Mouse (Mus musculus) left cerebral cortex, postnatal 14 days (tissue): Measurements from ENCODE around the gene Tbc1d2. TPM values are rescaled to one million over a fixed set of nuclear protein-coding genes. Genes with fewer than 3 reads are reported as not detected.
A peak's percentile ranks its signal among the peaks of the same experiment; 100 is the strongest.
"Not testable (repeated sequence)": the region's sequence is repeated elsewhere in the genome, so short reads cannot be mapped to it uniquely, and the experiment has no call there.

ENCODE experiments used
- DNase-seq, 2 experiments: peaks; one replicate each; pipeline ENCODE4 v3.0.0; 2021 to 2022; ENCODE audit warnings: low spot score in 2 of 2, mixed read lengths in 1 of 2
- intact Hi-C: fragments of 180-260 bp; cut with DNase I; formaldehyde crosslinking; loops from one replicate; pipeline ENCODE4 v1.15.1; 2025
- total RNA-seq, 2 experiments: library from RNA; stranded (reverse); gene quantifications; 2 replicates each; pipeline ENCODE4 v1.2.3; 2021

Tbc1d2 gene
- total RNA-seq, 2 experiments from 2014 or later = 2.7 to 2.9 TPM

DNA sequence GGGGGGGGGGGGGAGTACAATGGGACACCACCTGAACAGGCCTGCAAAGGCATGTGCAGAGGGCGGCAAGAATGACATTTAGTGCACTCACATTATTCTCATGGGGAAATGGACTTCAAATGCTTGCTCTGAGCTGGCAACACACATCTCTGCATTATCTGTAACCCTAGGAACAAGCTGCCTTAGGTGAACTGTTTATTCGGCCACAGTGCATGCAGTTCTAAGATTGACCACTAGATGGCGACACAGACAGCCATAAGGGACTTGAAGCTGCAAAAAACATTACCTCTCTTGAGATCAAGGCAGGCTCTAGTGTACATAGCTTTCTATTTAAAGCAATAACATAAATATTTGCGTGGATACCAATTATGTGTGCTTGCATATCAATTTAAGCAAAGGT lies 38.8 kb downstream of the Tbc1d2 start:
- DNase-seq = peak; percentile 95
- intact Hi-C loops = loop anchor here (2.0 to 5.0 kb wide), 2 partner anchors 46 to 426 kb away; no protein-coding TSS in a partner anchor

DNA sequence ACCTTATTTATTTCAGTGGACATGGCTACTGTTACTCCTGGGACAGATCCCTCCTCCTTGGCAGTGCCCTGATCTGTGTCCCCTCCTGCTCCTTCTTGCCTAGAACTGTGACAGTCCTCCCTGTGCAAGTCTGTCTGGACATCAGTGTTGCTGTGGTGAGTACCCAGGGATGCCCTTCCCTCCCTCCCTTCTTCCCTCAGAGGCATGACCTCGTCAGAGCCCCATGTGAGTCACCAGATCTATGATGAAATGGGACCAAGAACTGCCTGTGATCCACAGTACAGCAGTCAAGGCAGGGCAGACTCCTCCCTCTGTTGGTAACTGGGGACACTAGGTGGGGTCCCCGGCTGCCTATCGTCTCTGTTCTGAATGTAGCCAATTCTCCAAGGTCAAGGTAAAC lies 42.4 kb downstream of the Tbc1d2 start:
- intact Hi-C loops = no loop called here
- no peak for DNase-seq

DNA sequence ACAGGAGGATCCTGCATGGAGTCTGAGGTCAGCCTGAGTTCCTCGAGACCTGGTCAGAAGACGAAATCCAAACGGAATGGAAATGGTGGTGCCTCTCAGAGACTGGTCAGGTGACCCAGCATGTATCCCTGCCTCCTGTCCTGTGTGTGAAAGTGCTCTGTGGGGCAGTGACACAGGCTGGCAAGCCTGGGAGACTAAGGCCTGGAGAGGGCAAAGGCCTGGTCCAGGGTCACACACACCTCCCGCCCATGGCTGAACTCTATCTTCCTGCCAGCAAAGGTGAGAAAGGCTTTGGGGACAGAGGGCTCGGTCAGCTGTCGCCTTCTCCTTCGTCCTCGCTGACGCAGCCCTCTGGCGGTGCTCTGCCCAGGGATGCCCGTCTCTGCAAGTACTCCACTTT lies 44.6 kb downstream of the Tbc1d2 start:
- DNase-seq = no peak
- intact Hi-C loops = no loop called here

DNA sequence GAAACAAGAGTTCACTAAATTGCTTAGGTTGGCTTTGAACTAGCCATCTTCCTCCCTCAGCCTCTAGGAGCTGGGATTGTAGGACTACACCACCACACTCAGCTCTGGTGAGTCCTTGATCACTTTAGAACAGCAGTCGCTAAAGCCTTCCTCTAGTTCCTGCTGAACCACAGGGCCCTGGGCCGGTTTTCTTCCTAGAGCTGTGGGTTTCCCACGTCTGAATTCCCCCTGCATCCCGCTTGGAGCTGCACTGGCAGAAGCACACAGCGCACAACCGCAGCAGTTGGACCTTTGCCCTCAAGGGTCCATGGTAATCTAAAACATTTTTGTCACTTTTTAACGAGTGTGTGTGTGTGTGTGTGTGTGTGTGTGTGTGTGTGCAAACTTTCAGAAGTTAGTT lies 47.3 kb downstream of the Tbc1d2 start:
- DNase-seq = no peak
- intact Hi-C loops = no loop called here

DNA sequence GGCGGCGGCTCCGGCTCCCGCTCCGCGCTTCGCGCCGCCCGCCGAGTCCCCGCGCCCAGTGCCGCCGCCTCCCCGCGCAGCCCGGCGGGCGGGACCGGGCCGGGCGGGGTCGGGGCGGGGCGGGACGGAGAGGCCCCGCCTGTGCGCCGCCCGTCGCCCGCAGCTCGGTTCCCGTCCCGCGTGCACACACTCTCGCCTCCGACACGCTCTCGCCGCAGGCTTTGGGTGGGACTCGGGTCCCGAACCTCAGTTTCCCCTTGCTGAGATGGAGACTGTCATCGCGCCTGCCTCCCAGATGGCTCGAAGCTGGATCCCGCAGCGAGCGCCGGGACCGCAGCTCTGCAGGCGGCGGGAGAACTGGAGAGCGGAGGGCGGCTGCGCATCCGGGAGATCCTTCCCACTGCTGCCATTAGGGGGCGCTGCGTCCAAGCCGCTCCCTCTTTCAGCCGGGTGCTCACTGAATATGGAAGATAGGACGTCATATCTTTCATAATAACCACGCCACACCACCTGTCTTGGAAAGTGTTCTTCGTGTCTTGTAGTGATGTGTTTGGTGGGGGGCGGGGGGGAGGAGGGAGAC lies 48.1 kb downstream of the Tbc1d2 start, which contains the start of gene Coro2a:
Gene Coro2a, minus strand, starts transcription at position 359 of the 580 bp plus-strand sequence.
- peak; percentile 89 to 92 for DNase-seq
- intact Hi-C loops = no loop called here

DNA sequence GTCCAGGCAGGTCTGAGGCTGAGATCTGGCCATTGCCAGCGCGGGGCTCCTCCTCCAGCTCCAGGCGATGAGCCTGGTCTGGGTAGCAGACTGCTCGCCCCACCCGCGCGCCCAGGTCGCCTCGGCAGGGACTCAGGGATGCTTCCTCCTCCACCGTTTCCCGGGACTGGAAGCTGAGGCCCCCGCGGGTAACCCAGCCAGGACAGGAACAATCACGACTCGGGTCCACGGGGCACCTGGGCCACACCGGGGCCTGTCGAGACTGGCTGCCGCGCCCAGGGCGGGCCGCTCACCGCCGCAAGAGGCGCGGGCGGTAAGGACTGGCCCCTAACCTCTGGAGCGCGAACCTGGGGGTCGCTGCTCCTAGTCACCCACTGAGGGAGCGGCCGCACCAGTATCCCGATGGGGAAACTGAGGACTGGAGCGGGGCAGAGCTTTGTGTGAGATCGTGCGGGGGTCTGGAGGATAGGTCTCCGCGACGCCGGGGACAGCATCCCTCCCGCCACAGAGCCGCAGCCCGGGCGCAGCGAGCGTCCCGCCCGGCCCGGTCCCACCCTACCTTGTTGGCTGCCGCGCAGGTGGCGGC lies 48.7 kb downstream of the Tbc1d2 start:
- intact Hi-C loops = no loop called here
- peak in 1 of 2 experiments; percentile 30 for DNase-seq

DNA sequence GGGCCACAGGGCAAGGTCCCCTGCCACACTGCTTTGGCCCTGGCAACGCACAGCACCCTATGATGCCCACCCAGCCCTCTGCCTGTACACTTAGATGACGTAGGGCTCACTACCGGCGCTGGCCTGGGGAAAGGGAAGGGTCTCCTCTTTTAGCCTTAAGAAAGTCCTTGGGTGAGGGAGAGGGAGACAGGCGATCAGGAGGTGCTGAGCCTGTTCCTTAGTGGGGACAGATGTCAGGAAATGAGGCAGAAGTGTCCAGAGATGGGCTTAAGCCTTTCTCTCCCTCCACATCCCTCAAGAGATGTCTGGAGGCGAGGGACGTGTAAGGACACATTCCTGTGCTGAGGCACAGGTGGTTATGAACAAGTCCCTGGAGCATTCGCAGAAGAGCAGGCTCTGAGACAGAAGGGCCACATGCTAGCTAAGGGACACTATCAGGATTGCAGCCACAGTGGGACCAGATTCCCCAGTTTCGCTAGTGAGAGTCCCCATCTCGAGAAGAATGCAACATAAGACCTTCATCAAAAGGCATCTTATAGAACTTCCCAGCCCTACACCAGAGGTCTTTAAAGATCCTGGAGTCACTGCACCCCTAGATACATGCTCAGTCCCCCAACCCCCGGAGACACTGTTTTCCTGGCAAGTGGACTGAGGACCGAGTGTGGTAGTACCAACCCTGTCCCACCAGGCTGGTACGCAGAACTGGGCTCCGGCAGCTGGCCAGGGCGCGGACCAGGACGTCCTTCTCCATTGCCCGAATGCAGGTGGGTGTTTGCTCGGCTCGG lies 49.3 kb downstream of the Tbc1d2 start:
- no peak for DNase-seq

DNA sequence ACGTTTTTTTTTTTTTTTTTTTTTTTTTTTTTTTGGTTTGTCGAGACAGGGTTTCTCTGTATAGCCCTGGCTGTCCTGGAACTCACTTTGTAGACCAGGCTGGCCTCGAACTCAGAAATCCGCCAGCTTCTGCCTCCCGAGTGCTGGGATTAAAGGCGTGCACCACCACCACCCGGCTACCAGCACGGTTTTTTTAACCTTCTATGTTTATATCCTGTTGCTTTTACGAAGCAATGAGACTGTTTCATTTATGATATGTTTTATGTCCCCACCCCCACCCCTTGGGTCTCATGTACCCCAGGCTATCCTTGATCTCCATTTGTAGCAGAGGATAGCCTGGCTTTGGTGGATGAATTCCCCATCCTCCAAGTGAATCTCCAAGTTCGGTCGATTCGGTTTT lies 50.4 kb downstream of the Tbc1d2 start:
- DNase-seq, intact Hi-C loops: not testable (repeated sequence)

More for the DNA sequence above, 49.3 kb downstream of the Tbc1d2 start:
- intact Hi-C loops = no loop called here

DNA sequence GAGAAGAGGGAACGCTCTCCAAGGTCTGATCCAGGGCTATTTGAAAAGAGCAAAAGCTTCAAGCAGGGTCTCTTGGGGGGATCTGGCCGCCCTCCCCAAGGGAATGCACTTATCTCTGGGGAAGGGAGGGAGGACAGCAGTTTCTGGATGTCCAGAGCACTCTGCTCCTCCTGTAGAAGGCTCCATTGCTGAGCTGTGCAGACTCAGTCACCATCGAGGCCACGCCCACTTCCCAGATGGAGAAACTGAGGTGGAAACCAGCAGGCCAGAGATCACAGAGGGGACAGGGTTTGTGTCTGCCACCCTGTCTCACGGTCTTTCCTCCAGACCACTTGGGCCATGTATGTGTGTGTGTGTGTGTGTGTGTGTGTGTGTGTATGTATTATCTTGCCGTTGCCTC lies 51.0 kb downstream of the Tbc1d2 start:
- intact Hi-C loops = no loop called here
- no peak for DNase-seq

DNA sequence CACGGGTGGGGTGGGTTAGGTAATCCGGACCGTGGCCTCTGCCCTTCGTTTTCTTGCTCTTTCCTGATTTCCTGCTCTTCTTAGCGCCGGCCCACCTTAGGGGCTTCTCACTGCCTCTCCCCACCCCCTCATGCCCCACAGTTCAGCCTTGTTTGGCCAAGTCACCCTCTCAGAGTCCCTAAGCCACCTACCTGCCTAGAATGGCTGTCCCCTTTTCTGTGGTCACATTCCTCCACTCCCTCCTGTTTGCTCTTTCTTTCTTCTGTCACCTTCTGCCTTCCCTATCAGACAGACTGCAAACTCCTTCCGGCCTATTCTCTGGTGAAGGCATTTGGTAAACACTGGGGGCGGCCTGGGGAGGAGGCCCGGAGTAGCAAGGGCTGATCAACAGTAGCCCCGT lies 51.9 kb downstream of the Tbc1d2 start:
- DNase-seq = no peak
- intact Hi-C loops = no loop called here

DNA sequence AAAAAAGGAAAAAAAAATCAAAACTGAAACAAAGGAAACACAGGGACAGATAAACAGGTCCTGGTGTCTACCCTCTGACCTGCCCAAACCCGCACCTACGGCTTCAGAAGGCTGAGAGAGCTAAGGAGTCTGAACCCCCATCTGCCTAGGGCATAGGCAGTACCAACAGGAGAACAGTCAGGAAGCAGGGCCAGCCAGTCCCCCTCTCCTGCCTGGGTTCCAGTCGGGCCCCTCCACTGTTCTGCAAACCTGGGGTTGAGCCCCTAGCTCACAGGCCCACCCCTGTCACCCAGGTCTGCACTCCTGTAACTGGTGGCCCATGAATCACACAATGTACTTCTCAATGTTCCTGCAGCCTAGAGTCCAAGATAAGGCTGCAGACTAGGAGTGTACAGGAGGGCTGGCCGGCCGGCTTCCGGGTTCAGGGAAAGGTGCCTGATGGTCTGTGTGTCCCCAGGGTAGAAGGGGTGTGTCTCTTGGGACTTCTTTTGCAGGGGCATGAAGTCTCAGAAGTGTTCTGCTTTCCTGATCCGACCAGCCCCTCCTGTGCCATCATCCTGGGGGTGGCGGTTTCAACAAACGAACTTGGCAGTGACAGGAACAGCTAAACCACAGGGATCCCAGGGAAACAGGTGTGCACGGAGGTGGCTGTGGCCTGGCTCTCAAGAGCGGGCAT lies 52.6 kb downstream of the Tbc1d2 start:
- no peak for DNase-seq

DNA sequence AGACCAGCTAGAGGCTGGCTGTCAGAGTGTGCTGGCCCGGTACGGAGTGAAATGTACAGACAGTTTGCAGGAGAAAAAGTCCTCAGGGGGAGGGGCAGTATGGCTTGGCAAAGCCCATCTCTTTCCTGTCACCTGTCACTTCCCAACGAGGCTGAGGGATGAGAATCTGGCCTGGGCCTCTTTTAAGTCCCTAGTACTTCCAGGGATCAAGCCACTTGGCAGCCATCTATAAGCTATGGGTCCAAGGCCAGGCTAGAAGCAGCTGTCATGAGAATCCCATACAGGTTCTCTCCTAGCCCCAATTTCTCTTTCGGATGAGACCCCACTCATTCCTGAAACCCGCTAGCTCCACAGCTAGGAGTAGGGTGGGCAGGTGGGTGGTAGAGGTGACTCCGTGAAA lies 53.6 kb downstream of the Tbc1d2 start:
- DNase-seq = no peak
- intact Hi-C loops = no loop called here

More for the DNA sequence above, 52.6 kb downstream of the Tbc1d2 start:
- intact Hi-C loops = no loop called here

DNA sequence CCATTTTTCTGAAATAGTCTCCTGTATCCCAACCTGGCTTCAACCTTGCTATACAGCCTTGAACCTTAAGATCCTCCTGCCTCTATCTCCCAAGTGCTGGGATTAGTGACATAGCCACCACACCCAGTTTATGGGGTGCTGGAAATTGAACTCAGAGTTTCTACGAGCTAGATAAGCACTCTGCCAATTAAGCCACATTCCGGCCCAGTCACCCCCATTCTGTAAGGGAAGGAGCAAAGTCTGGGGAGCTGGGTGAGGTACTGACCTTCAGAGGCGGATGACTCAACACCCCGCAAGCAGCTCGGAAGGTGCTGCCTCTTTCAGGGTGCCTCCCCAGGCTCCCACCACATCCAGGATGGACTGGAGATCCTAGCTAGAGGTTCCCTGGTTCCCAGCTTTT lies 55.9 kb downstream of the Tbc1d2 start:
- intact Hi-C loops = no loop called here
- no peak for DNase-seq

DNA sequence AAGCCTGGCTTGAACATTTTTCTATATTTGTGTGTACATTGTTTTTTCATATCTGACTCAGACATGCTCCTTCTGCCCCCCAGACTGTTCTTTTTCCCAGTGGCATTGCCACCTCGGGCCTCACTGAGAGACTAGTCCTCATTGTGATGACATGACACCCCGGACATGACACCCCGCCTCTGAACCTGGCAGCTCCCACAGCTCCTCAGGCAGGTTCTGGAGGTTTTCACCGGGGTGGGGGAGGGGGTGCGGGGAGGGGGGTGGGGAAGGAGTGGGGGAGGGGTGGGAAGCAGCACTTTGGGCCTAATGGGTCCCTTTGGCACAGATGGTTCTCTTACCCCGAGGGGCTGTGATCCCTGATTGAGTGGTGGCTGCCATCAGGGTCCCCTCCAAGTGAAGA lies 56.5 kb downstream of the Tbc1d2 start:
- intact Hi-C loops = no loop called here
- DNase-seq = no peak

DNA sequence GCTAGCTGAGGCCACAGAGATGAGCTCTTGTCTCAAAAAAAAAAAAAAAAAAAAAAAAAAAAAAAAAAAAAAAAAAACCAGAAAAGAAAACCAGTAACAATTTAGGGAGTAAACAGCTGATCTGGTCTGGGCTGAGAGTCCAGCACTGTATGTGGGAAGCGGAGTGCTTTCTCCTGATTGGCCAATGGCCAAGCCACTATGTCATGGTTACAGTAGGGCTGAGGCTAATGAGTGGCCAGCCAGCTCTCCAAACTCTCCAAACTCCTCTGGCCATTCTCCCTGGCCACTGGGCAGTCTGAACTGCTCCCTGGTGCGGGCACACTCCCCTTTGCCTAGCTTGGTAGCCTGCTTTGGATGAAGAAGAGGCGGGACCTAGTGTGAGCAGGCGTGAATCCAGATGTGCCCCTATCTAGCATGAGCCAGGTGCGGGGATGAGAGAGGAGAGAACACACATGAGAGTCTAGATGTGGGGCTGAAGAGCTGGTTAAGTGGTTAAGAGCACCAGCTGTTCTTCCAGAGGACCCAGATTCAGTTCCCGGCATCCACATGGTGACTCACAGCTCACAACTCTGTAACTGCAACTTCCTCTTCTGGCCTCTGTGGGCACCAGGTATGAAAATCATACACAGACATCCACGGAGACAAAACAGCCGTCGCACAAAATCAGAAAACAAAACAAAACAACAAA lies 58.0 kb downstream of the Tbc1d2 start:
- no peak for DNase-seq
- intact Hi-C loops = no loop called here

DNA sequence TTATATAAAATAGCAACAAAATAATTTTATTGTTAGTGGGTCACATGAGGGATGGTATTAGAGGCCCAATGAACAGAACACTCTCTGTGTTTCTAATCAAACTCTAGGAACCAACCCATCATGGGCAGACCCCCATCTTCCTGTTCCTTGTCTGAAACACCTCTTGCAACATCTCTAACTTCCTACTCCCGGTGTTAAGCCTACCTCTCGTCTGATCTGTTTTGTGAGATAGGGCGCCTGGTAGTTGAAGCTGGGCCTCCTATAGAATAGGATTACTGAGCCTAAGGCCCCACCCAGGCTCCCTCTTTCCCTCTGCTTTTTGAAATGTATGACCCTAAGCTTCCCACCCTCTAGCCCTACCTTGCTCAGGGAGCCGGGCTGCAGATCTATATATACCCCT lies 59.2 kb downstream of the Tbc1d2 start:
- no peak for DNase-seq
- intact Hi-C loops = no loop called here

DNA sequence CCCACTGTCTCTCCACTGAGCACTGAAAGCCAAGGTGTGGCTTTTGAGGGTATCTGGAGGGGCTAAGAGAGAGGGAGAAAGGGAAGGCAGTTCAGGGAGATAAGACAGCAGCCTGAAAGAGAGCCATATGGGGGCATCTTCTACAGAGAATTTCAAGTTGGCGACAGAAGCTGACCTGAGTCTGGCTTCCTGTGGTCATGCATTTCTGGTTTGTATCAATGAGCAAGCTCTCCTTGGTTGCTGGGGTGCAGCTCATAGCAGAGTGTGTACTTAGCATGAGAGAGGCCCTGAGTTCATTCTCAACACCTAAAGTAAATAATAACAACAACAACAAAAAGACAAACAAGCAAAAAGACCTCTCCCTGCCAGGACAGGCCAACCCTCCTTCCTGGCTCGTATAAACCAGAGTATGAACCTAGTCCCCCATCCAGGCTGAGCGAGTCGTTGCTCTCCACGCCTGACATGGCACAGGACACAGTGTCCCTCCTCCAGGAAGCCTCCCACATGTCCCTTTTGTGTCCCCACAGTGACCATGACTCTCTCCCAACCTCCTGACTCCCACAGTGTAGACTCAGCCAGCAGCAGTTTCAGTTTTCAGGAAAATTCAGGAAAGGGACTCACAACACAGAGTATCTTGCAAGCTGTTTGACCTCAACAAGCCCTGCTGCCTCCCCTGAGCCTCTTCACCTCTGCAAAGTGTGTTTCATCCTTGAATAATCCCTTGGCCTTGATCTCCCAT lies 59.9 kb downstream of the Tbc1d2 start:
- DNase-seq = no peak

DNA sequence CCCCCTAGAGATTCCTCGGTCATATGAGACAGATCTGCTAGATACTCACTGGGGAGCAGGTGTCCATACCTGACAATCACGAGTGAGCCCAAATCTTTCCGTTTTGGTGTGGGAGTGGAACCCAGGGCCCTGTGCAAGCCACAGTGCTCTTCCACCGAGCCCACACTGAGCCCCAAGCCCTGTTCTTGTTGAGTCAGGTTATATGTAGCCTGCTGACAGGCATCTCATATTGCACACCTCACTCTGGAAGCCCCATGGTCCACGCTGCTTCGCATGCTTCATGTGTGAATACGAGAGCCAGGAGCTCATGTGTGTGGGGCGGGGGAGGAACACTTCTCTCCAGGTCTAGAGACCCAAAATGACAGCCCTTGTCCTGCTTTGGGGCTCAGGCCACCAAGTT lies 60.9 kb downstream of the Tbc1d2 start:
- DNase-seq = no peak
- intact Hi-C loops = no loop called here

More for the DNA sequence above, 59.9 kb downstream of the Tbc1d2 start:
- intact Hi-C loops = no loop called here

DNA sequence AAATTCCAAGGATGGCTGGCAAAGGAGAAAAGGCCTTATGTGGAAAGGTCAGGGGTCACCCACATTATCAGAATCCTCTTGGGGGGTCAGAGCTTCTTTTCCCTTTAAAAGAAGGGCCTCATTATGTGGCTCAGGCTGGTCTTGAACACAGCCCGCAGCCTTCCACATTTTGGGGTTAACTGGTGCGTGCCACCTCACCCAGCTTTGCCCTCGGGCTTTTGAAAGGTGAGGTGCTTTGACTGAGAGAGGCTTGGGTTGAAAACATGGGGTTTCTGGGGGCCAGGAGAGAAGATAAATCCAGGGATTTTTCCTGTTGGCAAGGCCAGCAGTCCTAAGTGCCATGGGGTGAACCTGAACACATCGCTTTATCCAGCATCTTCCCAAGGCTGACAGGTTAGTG lies 63.5 kb downstream of the Tbc1d2 start:
- intact Hi-C loops = no loop called here
- DNase-seq = no peak
